Mouse (Mus musculus) NIH3T3 (cell line): ENCODE results near the gene Lim2.
A peak's percentile ranks its signal among the peaks of the same experiment; 100 is the strongest.

Experiments
- DNase-seq: peaks from one replicate; pipeline ENCODE4 v3.0.0-alpha.2; 2012; ENCODE audit warnings: low read depth

The Lim2 gene

DNA sequence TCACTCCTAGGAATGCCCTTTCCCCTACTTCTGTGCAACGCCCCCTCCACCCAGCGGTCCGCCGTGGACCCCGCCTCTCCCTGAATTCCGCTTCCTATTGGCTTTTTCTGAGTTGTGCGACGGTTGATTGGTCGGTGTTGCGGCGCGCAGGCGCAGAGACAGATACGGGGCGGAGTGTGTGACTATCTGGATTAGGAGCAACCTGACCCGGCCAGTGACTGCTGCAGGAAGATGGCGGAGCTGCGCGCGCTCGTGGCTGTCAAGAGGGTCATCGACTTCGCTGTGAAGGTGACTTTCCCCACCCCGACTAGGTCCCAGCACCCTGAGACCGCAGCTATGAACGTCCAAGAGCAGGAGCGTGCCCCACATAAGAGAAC is 16.4 kb downstream of the Lim2 start, which contains the start of the genes Etfb and Gm45233:
Etfb (plus strand) TSS at position 167 of the 377 bp plus-strand sequence.
Gm45233 (plus strand) TSS at position 212 of the 377 bp plus-strand sequence.
- DNase-seq: peak; percentile 98

DNA sequence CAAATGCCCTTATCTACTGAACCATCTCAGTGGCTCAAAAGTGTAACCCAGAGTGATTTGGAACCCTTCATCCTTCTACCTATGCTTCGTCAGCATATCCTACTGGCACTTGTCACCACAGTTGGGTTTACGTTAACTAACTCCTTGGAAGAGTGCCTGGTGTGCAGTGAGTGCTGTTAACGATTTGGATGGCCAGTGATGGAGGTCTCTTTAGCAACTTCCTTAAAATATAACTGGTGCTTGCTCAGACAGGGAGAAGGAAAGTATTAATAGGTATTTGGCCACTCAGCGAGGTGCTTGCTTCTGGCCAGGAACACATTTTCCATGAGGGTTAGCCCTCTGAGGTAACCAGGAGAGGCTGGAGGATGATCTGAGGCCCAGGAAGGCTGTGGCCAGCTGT is 20.3 kb downstream of the Lim2 start:
- DNase-seq: no peak

DNA sequence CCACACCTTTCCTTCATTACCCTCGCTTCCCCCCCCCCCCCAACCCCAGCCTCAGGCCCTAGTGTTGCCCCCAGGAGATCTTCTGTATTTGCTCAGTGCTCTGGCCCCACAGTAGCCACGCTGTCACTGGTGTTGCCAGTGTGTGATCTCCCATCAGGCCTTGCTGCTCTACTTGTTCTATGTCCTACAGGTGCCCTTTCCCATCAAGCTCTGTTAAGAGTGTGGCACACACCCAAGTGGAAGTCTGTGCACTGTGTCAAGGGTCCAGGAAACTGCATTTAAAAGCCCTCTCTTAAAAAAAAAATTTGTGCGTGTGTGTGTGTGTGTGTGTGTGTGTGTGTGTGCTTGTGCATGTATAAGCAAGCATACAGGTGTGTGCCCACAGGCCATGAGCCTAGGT is 20.8 kb downstream of the Lim2 start:
- no peak for DNase-seq

DNA sequence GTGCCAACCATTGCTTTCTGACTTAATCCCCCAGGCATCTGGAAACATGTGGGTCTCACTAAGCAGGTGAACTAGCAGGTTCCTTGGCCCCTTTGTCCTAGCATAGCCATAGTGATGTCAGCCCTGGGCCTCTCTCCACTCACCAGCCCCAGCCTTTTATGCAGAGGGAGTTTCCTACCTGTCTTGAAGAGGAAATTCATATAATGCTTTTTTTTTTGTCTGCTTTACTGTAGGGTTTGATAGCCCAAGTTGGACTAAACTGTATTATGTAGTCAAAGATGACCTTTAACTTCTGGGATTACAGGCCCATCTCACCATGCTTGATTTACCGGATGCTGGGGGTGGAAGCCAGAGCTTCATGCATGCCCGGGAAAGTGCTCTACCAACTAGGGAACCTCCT is 22.3 kb downstream of the Lim2 start:
- DNase-seq: no peak

DNA sequence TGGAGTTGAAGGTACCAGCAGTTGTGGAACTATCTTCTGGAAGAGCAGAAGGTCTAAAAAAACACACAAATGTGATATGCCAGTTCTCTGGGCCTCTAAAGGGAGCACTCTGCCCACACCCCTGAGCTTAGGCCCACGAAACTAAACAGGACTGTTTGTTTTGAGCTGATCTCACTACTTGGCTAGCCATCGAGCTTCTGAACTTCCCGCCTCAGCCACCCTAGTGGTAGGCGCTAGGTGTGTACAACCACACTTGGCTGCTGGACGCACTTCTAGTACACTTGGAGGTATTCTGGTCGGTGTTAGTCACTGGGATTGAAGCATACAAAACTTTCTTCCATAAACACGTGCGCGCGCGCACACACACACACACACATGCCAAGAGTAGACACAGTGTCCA is 24.3 kb downstream of the Lim2 start:
- no peak for DNase-seq

DNA sequence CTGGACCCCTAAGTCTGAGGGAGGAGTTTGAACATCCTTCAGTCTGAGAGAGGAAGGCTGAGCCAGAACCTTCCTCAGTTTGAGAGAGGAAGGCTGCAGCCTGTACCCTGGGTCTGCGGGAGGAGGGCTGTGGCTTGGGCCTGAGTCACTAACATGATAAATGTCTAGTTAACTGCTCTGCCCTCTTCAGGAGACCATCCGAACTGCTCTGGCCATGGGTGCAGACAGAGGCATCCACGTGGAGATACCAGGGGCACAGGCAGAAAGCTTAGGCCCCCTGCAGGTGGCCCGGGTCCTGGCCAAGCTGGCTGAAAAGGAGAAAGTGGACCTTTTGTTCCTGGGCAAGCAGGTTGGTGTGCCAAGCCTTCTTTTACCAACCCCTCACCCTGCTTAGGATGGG is 25.1 kb downstream of the Lim2 start:
- peak; percentile 67 for DNase-seq

DNA sequence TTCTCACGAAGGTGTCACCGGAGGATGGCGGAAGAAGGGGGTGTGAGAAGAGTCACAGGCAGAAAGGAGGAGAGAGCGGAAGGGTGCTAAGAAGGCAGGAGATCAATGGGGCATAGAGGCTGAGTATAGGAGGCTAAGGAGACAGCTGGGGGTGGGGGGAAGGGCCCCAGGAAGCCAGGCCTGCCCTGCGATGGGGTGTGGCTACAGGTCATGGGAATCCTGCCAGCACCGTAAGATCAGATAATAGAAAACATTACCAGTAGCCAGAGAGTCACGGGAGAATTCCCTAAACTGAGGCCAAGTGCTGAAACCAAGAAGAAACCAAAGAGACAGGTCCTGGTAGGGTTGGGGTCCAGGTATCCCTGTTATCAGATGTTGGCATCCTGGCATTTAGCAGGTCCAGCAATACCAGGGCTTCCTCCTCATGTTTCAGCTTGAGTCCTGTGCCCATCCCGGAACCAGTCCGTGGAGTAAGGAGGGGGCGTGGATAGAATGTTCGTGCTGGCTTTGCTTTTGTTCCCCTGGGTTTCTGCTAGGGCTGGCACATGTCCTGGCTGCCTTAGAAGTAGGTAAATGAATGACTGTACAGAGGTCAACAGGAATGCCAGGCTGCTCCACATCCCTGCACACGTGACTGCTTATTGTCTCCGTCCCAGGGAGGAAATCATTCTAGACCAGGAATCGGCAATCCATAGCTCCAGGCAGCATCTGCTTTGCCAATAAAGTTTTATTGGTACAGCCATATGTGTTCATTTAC is 26.3 kb downstream of the Lim2 start:
- no peak for DNase-seq

DNA sequence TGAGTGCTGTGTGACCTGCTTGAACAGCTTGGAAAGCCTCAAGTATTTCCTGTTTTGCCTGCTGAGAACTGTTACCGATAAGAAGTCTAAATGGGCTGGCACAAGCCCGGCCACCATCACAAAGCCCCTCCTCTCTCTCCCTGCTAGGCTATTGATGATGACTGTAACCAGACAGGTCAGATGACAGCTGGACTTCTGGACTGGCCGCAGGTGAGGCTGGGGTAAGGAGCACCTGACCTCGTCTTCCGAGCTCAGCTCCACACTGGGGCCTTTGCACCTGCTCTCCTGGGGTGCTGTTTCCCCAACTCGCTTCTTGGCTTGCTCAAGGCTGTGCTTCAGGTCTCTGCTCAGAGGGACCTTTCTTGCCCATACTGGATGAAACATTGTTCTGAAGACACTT is 26.9 kb downstream of the Lim2 start:
- DNase-seq: no peak

DNA sequence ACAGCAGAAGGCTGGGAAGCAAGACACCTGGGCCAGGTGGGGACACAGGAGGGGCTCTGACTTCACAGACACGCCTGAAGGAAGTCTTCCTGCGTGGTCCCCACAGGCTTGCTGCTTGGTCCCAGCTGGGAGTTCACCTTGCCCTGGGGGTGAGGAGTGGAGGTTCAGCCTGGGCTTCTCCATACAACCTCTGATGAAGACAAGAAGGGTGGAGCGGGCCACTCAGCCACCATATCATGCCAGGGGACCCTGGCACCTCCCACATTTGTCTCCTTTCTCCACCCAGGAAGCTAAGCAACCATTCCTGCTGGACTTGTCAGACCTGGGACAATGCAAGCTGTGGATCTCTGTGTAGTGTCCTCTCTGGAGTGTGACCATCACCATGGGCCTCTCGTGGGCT is 35.4 kb downstream of the Lim2 start, which contains the start of gene Vsig10l:
Vsig10l (plus strand) TSS at position 301 of the 400 bp plus-strand sequence.
- no peak for DNase-seq

DNA sequence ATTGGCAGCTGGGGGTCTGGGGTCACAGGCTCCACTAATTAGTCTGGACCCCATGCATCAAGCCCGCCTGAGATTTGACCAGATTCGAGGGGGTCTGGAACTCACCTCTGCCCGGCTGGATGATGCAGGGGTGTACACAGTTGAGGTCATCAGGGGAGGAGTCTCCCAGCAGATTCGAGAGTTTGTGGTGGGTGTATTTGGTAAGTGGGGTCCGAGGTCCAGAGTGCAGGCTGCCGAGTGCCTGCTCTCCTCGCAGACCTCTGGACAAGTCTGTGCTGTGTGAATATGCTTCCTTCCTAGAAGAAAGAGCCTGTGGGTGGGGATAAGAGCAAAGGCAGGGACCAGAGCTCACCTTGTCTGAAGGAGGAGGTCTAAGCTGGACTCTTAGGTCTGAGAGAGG is 36.5 kb downstream of the Lim2 start:
- no peak for DNase-seq

DNA sequence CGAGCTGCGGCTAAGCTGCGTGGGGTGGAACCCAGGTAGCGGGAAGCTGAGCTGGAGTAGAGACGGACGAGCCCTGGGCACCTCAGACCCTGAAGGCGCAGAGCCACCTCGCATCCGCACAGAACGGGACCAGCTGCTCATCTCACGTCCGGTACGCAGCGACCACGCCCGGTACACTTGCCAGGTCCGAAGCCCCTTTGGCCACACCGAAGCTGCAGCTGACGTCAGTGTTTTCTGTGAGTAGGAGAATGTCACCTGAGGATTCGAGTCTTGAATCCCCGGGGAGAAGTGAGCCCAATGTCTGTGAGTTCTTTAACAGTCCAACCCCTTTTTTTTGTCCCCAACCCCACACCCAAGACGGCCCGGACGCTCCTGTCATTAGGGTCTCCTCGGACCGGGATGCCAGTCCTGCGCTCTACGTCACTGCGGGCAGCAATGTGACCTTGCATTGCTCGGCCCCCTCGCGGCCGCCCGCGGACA is 37.4 kb downstream of the Lim2 start:
- no peak for DNase-seq

DNA sequence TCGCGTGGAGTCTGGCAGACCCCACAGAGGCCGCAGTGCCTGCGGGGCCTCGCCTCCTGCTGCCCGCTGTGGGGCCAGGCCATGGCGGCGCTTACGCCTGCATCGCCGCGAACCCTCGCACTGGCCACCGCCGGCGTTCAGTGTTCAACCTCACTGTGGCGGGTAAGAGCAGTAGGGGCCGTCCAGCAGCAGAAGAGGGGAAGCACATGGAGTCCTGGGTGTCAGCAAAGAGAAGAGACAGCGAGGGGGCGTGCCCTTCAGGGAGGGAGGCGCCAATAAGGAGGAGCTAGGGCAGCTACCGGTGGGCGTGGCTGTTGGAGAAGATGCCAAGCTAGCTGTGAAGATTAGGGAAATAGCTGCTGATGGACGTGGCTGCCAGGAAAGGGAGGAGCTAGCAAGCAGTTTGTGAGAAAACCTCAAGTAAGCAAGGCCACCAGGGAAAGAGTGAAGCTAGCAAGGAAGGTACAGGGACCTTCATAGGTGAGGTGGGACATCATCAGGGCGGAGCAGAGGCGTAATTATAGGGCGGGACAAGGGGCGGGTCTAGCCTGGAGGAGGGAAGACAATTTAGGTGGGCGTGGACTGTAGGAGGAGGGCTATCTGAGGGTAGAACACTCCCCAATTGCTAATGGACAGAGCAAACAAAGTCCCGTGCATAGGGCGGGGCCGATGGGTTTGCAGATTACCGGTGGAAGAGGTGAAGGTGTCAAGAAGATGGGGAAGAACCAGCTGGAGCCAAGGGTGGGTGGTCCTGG is 38.1 kb downstream of the Lim2 start:
- peak; percentile 94 for DNase-seq

DNA sequence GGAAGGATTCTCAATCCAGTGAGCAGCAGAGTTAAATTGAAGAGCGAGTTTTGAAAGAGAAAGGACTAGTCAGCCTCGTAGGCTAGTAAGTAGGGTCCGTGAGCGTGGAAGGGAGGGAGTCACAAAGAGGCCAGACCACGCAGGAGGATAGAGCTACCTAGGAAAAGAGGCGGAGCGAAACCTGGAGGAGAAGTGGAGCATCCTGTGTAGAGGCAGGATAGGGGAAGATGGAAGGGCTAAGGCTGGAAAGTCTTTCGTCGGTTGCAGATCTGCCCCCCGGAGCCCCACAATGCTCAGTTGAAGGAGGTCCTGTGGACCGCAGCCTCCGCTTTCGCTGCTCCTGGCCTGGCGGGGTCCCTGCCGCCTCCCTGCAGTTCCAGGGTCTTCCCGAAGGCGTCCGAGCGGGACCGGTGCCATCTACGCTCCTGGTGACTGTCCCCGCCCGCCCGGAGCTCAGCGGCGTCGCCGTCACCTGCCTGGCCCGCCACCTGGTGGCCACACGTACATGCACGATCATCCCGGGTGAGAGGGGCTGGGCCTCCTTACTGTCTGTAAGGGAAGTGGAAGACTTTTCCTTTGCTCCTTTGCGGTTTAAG is 38.7 kb downstream of the Lim2 start:
- DNase-seq: peak; percentile 92

DNA sequence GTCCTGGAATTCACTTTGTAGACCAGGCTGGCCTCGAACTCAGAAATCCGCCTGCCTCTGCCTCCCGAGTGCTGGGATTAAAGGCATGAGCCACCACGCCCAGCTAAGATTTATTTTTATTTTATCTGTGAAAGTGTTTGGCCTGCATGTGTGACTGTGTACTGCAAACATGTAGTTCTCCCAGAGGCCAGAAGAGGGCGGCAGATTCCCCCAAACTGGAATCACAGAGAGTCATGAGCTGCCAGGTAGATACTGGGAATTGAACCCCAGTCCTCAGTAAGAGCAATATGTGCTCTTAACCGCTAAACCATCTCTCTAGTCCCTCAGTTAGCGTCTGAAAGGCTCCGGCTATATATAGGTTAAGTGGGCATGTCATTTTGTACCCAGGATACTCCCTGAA is 42.9 kb downstream of the Lim2 start:
- peak; percentile 75 for DNase-seq

DNA sequence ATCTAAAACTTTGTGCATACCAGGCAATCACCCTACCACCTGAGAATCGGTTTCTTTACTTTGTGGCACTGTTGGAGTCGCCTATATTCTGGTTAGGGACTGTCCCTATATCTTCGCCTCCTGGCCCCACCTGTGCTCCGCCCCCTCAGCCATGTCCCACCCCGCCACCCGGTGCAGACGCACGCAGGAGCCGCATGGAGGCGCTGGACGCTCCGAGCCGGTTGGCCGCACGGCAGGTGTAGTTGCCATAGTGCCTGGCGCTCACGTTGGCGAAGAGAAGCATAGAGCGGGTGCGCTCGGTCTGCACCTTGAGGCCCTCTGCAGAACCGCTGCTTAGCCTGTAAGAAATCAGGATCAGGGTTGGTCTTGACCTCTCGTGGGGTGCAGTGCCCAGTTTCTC is 48.2 kb downstream of the Lim2 start:
- no peak for DNase-seq

DNA sequence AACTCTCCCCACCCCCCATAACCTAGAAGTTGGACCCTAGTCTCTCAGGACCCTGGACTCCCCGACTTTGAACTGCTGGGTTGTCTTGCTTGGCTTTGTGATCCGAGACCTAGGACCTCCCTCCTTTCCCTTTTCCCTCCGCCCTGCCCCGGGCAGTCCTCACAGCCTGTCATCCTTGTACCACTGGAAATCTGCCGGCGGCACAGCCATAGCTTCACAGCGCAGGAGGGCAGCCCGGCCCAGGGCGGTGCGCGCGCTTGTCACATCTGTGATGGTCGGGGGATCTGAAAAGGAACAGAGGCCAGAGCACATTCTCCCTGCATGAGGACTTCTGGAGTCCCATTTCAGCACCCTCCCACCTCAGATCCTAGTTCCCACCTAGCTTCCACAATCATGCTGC is 48.9 kb downstream of the Lim2 start:
- DNase-seq: no peak

DNA sequence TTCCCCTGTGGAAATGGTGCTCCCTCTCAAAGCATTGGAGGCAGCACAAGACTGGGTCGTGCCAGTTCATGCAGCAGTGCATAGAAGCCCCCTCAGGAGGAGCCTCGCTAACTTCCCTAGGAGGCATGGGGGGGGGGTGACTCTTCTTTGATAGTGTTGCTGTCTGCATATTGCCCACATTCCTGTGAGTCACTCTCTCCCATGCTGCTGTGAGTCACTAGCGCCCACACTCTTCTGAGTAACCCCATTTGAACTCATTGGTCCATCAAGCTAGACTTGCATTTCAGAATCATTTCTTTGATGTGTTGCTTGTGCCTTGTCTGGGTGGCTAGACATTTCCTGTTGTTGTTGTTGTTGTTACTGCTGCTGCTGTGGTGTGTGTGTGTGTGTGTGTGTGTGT is 53.7 kb downstream of the Lim2 start:
- DNase-seq: peak; percentile 87

DNA sequence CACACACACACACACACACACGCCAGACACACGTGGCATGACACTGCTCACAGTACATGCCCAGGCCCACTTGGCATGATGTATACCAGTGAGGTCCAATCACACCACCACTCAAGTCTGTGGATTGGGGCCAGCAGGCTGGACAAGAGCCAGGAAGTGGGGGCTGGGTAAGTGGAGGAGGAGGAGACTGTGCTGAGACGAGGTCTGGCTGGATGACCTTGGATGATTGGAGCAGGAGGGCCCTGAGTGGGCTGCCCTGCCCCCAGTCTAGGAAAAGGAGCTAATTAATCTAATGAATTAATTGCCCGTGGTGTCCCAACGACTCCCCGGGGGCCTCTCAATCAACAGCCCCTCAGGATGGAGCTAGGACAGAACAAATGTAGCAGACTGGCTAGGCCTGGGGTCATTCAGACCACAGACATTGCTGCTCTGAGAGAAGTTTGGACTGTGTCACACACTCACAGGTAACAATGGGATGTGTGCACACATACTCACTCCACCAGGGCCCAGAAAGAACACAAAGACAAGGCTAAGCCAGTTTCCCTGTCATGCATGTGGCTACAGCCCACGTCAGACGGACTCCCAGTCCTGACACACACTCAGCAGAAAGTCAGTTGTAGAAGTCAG is 54.7 kb downstream of the Lim2 start:
- peak; percentile 81 for DNase-seq

DNA sequence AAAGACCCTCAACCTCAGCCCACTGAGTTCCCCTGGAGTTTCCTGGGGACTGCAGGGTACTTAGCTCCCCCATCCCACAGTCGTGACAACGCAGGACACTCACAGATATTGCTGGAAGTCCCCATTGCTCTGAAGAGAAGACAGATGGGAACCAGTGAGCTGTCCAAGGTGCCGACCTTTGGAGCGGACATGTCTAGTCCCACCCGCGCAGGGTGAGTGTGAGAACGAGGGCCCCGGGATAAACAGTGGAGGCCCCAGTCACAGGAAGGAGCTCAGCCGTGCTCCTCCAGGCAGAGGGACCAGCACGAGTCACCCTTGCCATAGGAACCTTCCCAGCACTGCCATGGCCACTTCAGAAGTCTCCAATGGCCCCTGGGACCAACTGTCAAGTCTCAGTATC is 55.8 kb downstream of the Lim2 start:
- peak; percentile 55 for DNase-seq
